Mouse (Mus musculus) brown adipose tissue, adult 24 weeks (tissue): Measurements from ENCODE around the gene Ift20. TPM values are rescaled to one million over a fixed set of nuclear protein-coding genes. Genes with fewer than 3 reads are reported as not detected.
"Not testable (repeated sequence)": the region's sequence is repeated elsewhere in the genome, so short reads cannot be mapped to it uniquely, and the experiment has no call there.

Experiments used
- H3K27ac ChIP-seq: fragments of 200-500 bp; replicated peaks from 2 replicates; pipeline ENCODE4 v1.5.1; 2012; ENCODE audit warnings: low read depth, mild to moderate bottlenecking, low read length
- H3K4me1 ChIP-seq: fragments of 200-500 bp; 2 replicates; pipeline ENCODE4 v1.6.1; 2012; ENCODE audit warnings: low read length, mixed read lengths; ENCODE audit not compliant: control insufficient read depth, insufficient read depth, insufficient read length
- H3K4me3 ChIP-seq: fragments of 200-500 bp; 2 replicates; pipeline ENCODE4 v1.5.1; 2012; ENCODE audit warnings: low read depth, mild to moderate bottlenecking, low read length, moderate library complexity; ENCODE audit not compliant: insufficient read depth
- polyA plus RNA-seq: library from polyadenylated mRNA; stranded (reverse); fragments of >200 nt; gene quantifications from 2 replicates; pipeline ENCODE4 v1.2.4, GENCODE M21; 2012; ENCODE audit not compliant: missing spikeins, insufficient read depth, insufficient read length

Ift20 gene
- polyA plus RNA-seq, 1 experiment, result 75.5 TPM

DNA sequence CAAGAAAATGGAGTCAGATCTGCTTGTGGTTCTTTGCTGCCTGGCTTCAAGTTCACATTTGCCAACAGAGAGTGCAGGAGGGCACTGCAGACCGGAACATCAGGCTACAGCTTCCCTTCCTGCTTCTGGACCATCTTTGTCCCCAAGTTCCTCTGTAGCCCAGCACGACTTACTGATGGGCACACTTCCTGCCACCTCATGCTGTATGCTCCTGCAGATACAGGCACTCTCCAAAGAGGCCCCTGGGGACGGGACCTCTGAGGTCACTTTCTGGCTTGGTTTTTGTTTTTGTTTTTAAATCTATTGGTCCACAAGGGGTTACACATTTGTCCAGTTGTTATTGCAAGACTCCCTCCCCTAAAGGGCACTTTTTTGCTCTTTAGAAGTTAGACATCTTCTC lies 33.6 kb downstream of the Ift20 start:
- H3K4me3 ChIP-seq, result no peak overlapping the region
- no peaks in the 10 kb centered on the region for H3K4me1 ChIP-seq
- H3K27ac ChIP-seq, result 0 out of 2 replicates have a peak overlapping the region, but pooled peaks have one; percentile 9

DNA sequence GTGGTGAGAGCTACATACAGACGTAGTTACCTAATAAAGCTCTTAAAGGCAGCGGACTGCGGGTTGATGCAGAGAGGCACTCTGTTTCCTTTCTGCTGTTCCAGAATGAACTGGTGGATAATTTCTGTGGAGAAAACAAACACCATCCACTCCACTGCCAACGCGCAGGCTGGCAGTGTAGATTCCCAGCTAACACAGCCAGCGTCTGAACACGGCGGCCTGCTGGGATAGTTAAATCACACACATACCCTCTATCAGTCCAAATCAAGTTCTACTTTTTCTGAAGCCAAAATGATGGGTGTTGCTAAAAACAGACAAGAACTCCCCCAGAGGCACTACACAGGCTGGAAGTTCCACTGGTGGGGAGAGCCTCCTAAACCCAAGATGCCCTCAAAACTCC lies 35.3 kb downstream of the Ift20 start:
- no peak overlapping the region for H3K27ac ChIP-seq
- no peak overlapping the region for H3K4me3 ChIP-seq
- H3K4me1 ChIP-seq, result no peaks in the 10 kb centered on the region

DNA sequence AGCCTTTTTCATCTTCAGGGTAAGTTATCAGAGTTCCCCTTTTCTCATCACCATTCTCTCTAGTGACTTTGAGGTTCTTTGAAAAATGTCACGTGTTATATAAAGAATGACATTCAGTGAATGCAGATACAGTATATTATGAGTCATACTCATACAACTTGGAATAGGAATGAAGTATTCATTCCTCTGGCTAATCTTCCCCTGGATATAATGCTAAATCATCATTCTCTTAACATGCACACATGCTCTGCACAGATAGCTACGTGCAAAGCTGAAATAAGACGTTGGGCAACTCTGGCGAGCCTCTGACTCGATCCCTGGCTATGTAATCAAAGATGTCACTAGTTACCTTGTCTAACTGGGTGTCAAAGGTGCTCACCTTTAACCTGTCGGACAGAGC lies 35.7 kb downstream of the Ift20 start:
- Histone ChIP-seq H3K27ac (no peak overlapping the region), H3K4me1 (no peaks in the 10 kb centered on the region), H3K4me3 (no peak overlapping the region)

DNA sequence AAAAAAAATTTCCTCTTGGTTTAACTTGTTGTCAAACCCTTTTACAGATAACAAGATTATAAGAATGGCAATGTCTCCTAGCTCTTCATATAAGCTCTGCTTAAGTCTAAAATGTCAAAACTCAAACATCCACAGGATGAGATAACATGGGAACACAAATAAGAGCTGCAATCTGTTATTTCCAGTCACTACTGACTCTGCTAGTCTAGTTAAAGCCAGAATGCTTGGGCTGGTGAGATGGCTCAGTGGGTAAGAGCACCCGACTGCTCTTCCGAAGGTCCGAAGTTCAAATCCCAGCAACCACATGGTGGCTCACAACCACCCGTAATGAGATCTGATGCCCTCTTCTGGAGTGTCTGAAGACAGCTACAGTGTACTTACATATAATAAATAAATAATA lies 37.9 kb downstream of the Ift20 start:
- not testable (repeated sequence) for H3K4me3 ChIP-seq, H3K4me1 ChIP-seq, H3K27ac ChIP-seq

DNA sequence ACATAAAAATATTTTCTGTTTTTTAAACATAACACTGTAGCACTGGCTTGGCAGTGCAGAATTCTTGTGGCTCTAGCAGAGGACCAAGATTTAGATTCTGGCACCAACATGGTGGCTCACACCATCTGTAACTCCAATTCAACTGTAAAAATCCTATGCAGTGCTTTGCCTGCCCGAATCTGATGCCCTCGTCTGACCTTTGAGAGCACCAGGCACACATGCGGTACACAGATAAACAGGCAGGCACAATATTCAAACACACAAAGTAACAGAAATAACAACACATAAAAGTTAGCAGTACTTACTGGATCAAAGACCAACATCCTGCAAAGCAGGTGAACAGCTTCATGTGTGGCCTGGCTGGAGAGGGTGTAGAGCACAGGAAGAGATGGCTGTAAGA lies 38.4 kb downstream of the Ift20 start:
- Histone ChIP-seq H3K27ac (no peak overlapping the region), H3K4me1 (no peaks in the 10 kb centered on the region), H3K4me3 (no peak overlapping the region)

DNA sequence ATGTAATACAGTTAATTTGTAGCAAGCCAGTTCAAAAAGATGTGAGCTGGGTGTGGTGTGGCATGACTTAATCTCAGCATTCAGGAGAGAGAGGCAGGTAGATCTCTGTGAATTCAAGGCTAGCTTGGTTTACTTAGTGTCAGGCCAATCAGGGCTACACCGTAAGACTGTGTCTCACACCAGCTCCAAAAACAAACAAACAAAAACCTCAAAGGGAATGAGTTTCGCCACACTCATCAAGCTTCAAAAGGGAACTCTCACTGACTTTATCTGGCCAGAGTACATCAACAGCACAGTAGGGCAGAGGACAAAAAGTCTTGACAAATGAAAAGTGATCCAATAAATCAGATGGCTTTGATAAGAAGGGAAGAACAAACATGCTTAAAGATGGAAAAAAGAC lies 38.8 kb downstream of the Ift20 start:
- H3K4me1 ChIP-seq, result no peaks in the 10 kb centered on the region
- no peak overlapping the region for H3K27ac ChIP-seq
- H3K4me3 ChIP-seq, result no peak overlapping the region

DNA sequence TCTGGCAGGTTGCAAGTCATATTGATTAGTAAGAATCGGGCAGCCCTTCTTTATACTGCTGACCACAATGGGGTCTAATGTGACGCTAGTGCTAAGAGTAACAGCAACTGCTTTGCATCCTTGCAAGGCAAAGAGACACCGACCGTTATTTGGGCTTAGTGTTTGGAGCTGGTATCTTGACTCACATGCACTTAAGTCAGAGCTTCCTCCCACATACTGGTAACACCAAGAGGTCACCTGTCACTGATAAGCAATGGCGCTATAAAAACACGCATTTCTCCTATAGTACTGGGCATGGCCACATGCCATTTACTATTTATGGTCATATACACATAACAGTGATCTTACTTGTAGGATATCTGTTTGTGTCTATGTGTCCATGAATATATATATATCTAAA lies 46.7 kb downstream of the Ift20 start:
- Histone ChIP-seq H3K4me3 (no peak overlapping the region), H3K27ac (no peak overlapping the region), H3K4me1 (no peaks in the 10 kb centered on the region)

DNA sequence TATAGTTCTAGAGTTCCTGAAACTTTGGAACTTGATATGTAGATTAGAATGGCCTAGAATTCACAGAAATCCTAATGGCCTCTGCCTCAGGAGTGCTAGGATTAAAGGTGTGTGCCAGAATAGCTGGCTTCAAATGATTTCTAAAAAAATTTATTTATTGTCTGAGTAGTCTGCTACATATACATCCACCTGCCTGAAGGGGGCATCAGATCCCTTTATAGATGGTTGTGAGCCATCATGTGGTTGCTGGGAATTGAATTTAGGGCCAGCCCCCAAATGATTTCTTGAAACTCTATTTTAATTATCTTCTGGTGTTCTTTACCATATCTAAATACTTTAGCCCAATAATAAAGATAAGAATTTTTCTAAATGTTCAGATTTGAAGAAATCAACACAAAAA lies 49.9 kb downstream of the Ift20 start:
- no peak overlapping the region for H3K27ac ChIP-seq
- no peaks in the 10 kb centered on the region for H3K4me1 ChIP-seq
- no peak overlapping the region for H3K4me3 ChIP-seq

DNA sequence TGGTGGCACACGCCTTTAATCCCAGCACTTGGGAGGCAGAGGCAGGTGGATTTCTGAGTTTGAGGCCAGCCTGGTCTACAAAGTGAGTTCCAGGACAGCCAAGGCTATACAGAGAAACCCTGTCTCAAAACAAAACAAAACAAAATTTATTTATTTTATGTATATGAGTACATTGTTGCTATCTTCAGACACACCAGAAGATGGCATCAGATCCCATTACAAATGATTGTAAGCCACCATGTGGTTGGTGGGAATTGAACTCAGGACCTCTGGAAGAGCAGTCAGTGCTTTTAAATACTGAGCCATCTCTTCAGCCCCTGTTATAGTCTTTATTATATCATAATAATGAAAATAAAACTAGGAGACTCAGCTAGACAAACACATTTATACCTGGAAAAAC lies 51.5 kb downstream of the Ift20 start:
- H3K27ac ChIP-seq, H3K4me3 ChIP-seq, H3K4me1 ChIP-seq: not testable (repeated sequence)

Other genes starting within 250 kb of the Ift20 start
- gene BC030499, start 245.5 kb upstream of the Ift20 start, polyA plus RNA-seq, result not detected in 2 replicates
- 0.29 and 0.87 TPM in 2 replicates for gene Spag5, start 234.8 kb upstream of the Ift20 start, polyA plus RNA-seq
- 1.9 and 2.3 TPM in 2 replicates for gene Aldoc, start 213.4 kb upstream of the Ift20 start, polyA plus RNA-seq
- 14.4 and 19.7 TPM in 2 replicates for gene Pigs, start 207.9 kb upstream of the Ift20 start, polyA plus RNA-seq
- 16.9 and 30.7 TPM in 2 replicates for gene Unc119, start 192.9 kb upstream of the Ift20 start, polyA plus RNA-seq
- gene Foxn1, start 149.8 kb upstream of the Ift20 start, polyA plus RNA-seq, result not detected in 2 replicates
- not detected in 2 replicates for gene Slc13a2, start 114.1 kb upstream of the Ift20 start, polyA plus RNA-seq
- 9.2 and 11.8 TPM in 2 replicates for gene Slc46a1, start 70.7 kb upstream of the Ift20 start, polyA plus RNA-seq
- not detected in 2 replicates for gene Sarm1, start 38.6 kb upstream of the Ift20 start, polyA plus RNA-seq
- gene Vtn, start 37.3 kb upstream of the Ift20 start, polyA plus RNA-seq, result 6.4 and 10.8 TPM in 2 replicates
- gene Sebox, start 32.9 kb upstream of the Ift20 start, polyA plus RNA-seq, result not detected in 2 replicates
- gene Tmem199, start 24.2 kb upstream of the Ift20 start, polyA plus RNA-seq, result 21.4 and 27.2 TPM in 2 replicates
- 190 and 193 TPM in 2 replicates for gene Poldip2, start 24.2 kb upstream of the Ift20 start, polyA plus RNA-seq
- gene Tnfaip1, start within 50 bp of the Ift20 start, polyA plus RNA-seq, result 25.2 and 30.1 TPM in 2 replicates
- 14.8 and 20.7 TPM in 2 replicates for gene Tmem97, start 14.4 kb downstream of the Ift20 start, polyA plus RNA-seq
- gene Nlk, start 161.0 kb downstream of the Ift20 start, polyA plus RNA-seq, result 16.8 and 20.5 TPM in 2 replicates
- gene Ccnq, start 215.4 kb downstream of the Ift20 start, polyA plus RNA-seq, result 14.9 and 23.2 TPM in 2 replicates